Mouse (Mus musculus): Measurements from ENCODE around the gene Sh3kbp1.

Sh3kbp1 gene

DNA sequence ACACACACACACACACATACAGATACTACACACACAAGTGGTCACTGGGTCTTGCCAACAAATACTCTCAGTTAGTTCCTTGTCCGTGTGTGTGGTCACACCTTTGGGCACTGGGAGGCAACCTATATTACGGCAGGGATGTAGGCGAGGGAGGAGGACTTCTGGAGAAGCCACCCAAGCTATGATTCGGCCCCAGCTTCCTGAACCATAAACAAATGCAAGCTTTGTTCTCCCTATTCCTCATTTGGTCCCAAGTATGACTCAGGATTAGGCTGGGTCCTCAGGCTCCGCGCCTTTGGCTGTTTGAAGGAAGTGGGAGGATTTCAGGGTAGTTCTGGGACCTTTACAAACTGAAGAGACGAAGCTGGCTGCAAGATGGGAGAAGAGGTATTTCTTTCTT is 213.2 kb downstream of the Sh3kbp1 start:
- no peak for DNase-seq

DNA sequence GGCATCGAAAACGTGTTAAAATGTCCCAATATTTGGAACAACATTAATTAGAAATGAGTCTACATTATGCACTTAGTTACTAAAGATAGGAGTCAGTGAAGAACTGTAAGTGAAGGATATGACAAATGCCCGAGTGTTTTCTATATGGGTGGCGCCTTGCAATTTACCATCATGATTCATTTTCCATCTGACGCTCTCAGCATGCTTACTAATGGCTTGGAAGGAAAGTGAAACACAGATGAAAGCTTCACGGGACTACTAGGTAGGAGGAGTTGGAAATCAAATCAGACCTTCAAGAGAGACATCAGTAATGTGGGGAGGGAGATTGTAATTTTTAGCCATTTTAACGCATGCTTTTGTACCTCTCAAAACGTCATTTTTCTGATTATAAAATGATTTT is 223.7 kb downstream of the Sh3kbp1 start:
- DNase-seq: no peak

- DNase-seq: no peak
Measured at GRCm38 (mm10) chrX:159856866-159857265, 229.8 kb downstream of the Sh3kbp1 start.

GRCm38 (mm10) chrX:159858126-159858525 is 231.1 kb downstream of the Sh3kbp1 start:
- no peak for DNase-seq

DNA sequence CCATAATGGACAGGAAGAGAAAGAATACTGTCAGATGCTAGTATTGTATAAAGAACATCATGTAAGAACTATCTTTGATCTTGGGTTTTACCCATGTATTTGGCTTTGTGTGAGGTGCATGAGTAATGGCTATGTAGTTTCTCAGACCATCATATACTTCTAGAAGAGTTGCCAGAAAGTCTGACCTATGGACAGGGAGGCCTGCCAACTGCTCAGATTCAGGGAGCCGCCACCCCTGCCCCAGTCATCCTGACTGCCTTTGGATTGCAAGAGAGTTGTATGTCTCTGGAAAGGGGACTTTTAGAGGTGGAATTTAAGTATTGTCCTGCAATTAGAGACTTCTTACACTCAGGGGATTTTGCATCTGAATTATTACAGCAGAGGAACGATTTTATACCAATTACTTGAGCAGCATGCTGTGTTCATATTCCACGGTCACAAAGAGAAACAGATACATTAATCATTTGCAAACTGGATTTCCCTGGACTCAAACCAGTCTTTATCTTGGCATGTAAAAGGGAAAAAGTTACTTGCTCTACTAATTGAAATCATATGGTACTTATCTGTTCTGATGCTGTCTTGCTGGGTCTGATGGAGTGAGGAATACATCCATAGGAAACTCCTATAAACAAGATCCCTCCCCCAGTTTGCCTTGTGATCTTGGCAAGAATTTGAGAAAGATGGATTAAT is 233.9 kb downstream of the Sh3kbp1 start:
- no peak for DNase-seq

DNA sequence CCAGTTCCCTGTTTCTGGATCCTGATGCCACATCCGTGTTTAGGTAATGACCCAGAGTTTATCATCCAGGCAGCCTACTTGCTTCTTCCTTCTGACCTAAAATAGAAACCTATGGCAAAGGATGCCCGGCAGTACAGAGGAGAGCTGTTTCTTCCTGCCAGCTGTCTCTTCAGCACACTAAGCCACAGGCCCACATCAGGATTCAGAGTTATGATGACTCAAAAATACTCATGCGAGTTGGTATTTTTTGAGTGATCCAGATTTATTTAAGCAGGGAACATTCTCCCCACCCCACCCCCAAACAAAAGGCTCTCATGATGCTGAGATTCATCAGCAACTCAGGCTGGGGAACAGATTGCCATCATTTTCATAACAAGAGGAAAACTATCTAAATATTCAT is 240.6 kb downstream of the Sh3kbp1 start:
- no peak for DNase-seq

- DNase-seq: no peak
Measured at GRCm38 (mm10) chrX:159872521-159872920, 245.4 kb downstream of the Sh3kbp1 start.

- no peak for DNase-seq
Measured at GRCm38 (mm10) chrX:159877770-159878169, 250.7 kb downstream of the Sh3kbp1 start.

DNA sequence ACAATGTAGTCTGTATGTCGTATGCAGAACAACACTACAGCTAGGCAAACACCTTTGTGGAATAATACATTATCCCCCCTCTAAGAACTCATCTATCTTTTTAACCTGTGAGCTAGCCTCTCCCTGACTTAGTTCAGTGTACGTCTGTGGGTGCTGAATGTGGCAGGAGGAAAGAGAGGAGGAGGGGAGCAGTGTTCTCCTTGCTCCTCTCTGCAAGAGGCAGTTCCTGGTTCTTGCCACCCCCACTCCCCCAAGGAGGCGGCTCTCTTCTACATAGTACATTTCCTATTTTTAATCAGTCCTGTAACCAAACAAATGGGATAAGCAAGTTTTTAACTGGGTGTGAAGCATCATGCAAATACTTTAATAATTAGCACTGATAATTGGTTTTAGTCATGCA is 252.4 kb downstream of the Sh3kbp1 start:
- DNase-seq: no peak

DNA sequence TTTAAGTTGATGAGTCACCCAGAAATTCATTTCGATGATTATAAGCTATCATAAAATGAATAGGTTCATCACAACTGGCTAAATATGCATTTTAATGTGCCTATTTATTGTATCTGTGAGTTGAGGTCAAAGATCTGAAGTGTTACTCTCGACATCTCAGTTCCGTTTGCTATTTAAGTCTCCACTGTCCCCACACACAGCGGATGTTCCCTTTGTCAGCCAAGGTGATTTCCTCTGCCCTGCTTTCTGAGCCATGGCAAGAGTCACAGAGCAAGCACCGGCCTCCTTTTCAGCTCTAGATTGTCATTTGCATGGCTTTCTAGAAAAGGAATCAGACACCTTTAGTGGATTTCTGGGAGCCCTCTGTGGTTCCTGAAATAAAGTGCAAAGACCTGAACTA is 254.5 kb downstream of the Sh3kbp1 start:
- no peak for DNase-seq

GRCm38 (mm10) chrX:159896536-159896935 is 269.5 kb downstream of the Sh3kbp1 start:
- DNase-seq: no peak

GRCm38 (mm10) chrX:159898110-159898509 is 271.0 kb downstream of the Sh3kbp1 start:
- DNase-seq: no peak

- DNase-seq: no peak
Measured at GRCm38 (mm10) chrX:159899121-159899520, 272.0 kb downstream of the Sh3kbp1 start.

GRCm38 (mm10) chrX:159903421-159903820 is 276.3 kb downstream of the Sh3kbp1 start:
- DNase-seq: no peak

- no peak for DNase-seq
Measured at GRCm38 (mm10) chrX:159907703-159908102, 280.6 kb downstream of the Sh3kbp1 start.

GRCm38 (mm10) chrX:159909446-159910277 is 282.6 kb downstream of the Sh3kbp1 start:
- DNase-seq: no peak

DNA sequence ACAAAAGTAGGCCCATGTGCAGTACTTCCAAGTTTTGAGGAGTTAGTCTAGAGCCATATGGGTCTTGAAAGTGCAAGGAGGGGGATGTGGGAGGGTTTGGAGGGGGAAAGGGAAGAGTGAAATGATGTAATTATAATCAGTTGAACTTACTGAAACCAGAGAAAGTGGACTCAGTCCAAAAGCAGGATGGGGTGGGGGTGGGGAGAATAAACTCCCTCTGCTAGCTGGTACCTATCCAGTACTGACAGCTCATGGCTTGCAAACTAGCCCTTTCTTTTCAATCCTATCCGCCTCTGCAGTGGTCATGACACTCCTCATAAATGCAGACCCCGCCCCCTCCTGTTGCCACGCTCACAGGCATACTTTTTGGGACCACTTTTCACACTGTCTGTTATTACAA is 283.5 kb downstream of the Sh3kbp1 start:
- no peak for DNase-seq

DNA sequence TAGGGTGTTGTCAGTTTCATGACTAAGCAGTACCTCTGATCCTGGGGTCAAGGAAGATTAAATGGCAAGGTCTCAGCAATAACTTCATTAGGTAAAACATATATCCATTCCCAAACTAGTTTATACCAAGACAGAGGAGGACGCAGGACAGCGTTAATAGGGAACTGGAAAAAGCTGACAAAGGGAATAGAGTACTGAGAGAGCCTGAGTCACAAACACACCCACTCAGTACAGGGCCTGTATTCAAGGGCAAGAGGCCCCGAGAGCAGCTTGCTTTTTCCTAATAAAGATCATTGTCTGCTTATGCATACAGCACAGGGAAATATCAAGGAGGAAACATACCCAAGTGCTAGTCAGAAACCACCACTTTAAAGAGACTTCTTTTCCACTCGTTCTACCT is 284.5 kb downstream of the Sh3kbp1 start:
- no peak for DNase-seq

DNA sequence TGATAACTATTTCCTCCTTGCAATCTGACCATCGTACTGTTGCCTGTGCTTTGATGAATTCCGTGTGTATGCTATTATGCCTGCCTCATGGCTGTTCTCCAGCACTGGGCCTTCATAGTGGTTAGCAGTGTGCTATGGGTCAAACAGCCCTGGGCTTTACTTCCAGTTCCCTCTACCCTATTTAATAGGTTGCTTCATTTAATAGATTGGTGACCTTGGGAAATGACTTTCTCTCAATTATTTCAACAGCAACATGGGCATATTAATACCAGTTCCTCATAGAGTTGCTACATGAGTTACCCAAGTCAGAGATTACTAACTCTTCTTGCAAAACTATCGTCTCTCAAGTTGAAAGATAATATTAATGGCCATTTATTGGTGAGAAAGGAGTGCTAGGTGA is 285.0 kb downstream of the Sh3kbp1 start:
- DNase-seq: no peak

DNA sequence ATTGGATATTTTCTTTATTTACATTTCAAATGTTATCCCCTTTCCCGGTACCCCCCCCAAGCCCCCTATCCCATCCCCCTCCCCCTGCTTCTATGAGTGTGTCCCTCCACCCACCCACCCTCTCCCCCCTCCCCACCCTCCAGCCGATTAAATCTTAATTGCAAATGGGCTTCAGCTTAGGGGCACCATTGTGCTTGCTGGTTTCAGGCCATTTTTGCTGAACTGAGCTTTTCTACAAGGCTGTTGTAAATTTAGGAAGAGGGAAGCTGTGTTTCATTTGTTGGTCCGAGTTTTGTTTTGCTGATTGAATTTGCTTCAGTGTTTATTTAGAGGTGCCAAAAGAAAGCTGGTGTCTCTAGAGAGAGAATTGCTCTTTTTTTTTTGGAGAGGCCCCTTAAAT is 286.4 kb downstream of the Sh3kbp1 start:
- DNase-seq: no peak

GRCm38 (mm10) chrX:159915125-159915524 is 288.1 kb downstream of the Sh3kbp1 start:
- DNase-seq: no peak

- no peak for DNase-seq
Measured at GRCm38 (mm10) chrX:159924759-159925158, 297.7 kb downstream of the Sh3kbp1 start.

GRCm38 (mm10) chrX:159928165-159928564 is 301.1 kb downstream of the Sh3kbp1 start:
- DNase-seq: no peak

DNA sequence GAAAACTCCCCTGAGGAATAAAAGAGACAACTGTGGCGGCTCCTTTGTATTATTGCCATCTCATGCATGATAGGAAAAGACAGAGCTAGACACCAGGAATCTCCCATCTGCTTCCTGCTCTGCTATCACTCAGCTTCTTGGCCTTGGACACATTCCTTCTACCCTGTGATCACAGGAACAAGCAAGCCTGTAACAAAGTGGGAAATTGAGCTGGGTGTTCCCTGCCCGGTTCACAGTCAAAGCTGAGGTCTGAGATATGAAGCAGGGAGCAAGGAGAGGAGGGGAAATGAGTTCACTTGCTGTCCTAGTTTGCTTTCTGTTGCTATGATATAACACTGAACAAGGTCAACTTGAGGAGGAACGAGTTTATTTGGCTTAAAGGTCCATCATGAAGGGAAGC is 301.8 kb downstream of the Sh3kbp1 start:
- DNase-seq: no peak

DNA sequence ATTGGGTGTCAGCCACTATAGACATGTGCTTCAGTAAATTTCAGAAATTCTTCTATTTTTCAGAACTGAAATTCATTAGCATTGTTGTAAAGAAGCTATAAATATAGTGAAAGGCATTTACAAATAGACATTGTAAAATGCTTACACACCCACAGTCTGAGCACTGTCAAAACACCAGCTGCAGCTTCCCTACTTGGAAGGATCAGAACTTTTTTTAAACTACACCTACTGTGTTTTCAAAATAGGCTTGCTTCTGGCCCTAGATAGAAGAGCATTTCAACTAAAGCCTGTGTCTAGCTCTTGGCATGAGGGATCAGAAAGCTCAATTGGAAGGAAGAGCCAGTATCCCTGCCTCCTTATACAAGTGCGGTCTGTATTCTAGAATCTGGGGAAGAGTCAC is 305.0 kb downstream of the Sh3kbp1 start:
- no peak for DNase-seq
